Comparison of ENCODE assay signal across 33 mouse cellular contexts in the genomic region with DNA sequence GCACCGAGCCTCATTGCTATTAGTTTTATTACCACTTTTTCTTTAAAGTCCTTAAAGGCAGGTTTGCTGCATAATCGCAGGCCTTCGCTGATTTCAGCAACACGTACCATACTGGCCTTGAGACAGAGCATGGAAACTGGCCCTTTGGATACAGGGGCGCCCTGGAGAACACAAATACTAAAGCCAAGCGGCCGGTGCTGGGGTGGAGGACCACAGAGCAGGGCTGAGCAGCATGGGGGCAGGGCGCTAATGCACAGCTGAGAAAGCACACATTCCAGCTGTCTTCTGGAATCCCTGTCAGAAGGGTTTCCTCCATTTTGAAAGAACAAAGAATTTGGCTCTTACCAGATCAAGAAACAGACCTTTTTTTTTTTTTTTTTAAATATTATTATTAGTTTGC. TPM values are rescaled to one million over a fixed set of nuclear protein-coding genes. Genes with fewer than 3 reads are reported as not detected.
DNase-seq lines count a peak whose midpoint lies in the region; ATAC-seq and TF ChIP-seq lines count a peak whose summit lies in the region.
"Had no signal": no experiment of that assay in that cellular context is flagged by ENCODE, and none has a peak within 500 bp of the region (broad histone marks: within the 10 kb centered on the region; RNA-seq: fewer than 3 reads in every experiment).

No protein-coding gene starts in this region.

- no peak overlapping the region for H3K4me2 ChIP-seq in kidney, embryonic 15.5 days
- H3K4me2 ChIP-seq in kidney, embryonic 14.5 days (replicated peaks; ENCODE audit: low read depth, low read length) = no peak overlapping the region
- no peak overlapping the region for H3K4me2 ChIP-seq in lung, embryonic 16.5 days (ENCODE audit: low read depth, low read length)
- no peak overlapping the region for H3K4me2 ChIP-seq in neural tube, embryonic 15.5 days
- H3K4me2 ChIP-seq: embryonic facial prominence, embryonic 15.5 days; forebrain, embryonic 12.5 days; heart, embryonic 12.5 days had no signal

- ATAC-seq in kidney, embryonic 15.5 days (replicated peaks; ENCODE audit: low FRiP score) = 0 out of 2 replicates have a peak, but pooled peaks have one; percentile 31
- no peak for ATAC-seq in kidney, embryonic 14.5 days (ENCODE audit: low FRiP score, low TSS enrichment)
- ATAC-seq in lung, embryonic 16.5 days (ENCODE audit: low read depth) = peak; percentile 88
- ATAC-seq in neural tube, embryonic 15.5 days (ENCODE audit: low FRiP score) = no peak
- ATAC-seq: activated CD4-positive, CD25-positive, alpha-beta regulatory T cell, adult 4 months; forebrain, postnatal 0 days; intestine, postnatal 0 days; midbrain, embryonic 16.5 days had no signal

- H3K9me3 ChIP-seq in kidney, embryonic 15.5 days (replicated peaks) = no peaks in the 10 kb centered on the region
- no peaks in the 10 kb centered on the region for H3K9me3 ChIP-seq in kidney, embryonic 14.5 days (ENCODE audit: control insufficient read depth, low read length)
- no peaks in the 10 kb centered on the region for H3K9me3 ChIP-seq in lung, embryonic 16.5 days (ENCODE audit: control insufficient read depth, low read length)
- H3K9me3 ChIP-seq in neural tube, embryonic 15.5 days (replicated peaks) = no peaks in the 10 kb centered on the region
- H3K9me3 ChIP-seq: embryonic facial prominence, embryonic 15.5 days; forebrain, embryonic 12.5 days; heart, embryonic 12.5 days; stomach, embryonic 15.5 days had no signal

- DNase-seq in gastrocnemius, adult 2 months = no peak
- DNase-seq in gastrocnemius, postnatal 14 days = no peak
- DNase-seq in lung, adult 18-20 months = no peak
- peak; percentile 15 for DNase-seq in neural tube, embryonic 10.5 days (ENCODE audit: extremely low spot score, low spot score)
- DNase-seq: adrenal gland, adult 2 months; adrenal gland, postnatal 36 days; cerebellum, adult 18-20 months; cerebellum, postnatal 10 days; forebrain, postnatal 0 days; gastrocnemius, postnatal 25 days; heart, adult 18-20 months; heart, postnatal 10 days; kidney, postnatal 36 days; left cerebral cortex, postnatal 4 days; liver; right cerebral cortex, postnatal 25 days; thymus, adult 18-20 months; thymus, postnatal 25 days had no signal

- H3K27ac ChIP-seq in gastrocnemius, adult 2 months = peak overlapping the region; percentile 80
- no peak overlapping the region for H3K27ac ChIP-seq in kidney, embryonic 15.5 days
- no peak overlapping the region for H3K27ac ChIP-seq in kidney, embryonic 14.5 days (ENCODE audit: low read depth, low read length)
- no peak overlapping the region for H3K27ac ChIP-seq in lung, embryonic 16.5 days (ENCODE audit: low read length)
- no peak overlapping the region for H3K27ac ChIP-seq in neural tube, embryonic 15.5 days (replicated peaks)
- H3K27ac ChIP-seq: embryonic facial prominence, embryonic 15.5 days; forebrain, embryonic 12.5 days; liver, embryonic 14.5 days; macrophage; stomach, embryonic 15.5 days had no signal

- H3K4me3 ChIP-seq in gastrocnemius, adult 2 months = peak overlapping the region; percentile 23
- no peak overlapping the region for H3K4me3 ChIP-seq in kidney, embryonic 15.5 days (replicated peaks)
- H3K4me3 ChIP-seq in kidney, embryonic 14.5 days (ENCODE audit: low read length) = no peak overlapping the region
- no peak overlapping the region for H3K4me3 ChIP-seq in lung, embryonic 16.5 days (ENCODE audit: low read length)
- no peak overlapping the region for H3K4me3 ChIP-seq in neural tube, embryonic 15.5 days (replicated peaks)
- H3K4me3 ChIP-seq: embryonic facial prominence, embryonic 15.5 days; forebrain, embryonic 12.5 days; heart, embryonic 12.5 days; stomach, embryonic 15.5 days had no signal

- 80% methylated on average over 8 of the region's 8 CpGs for WGBS in kidney, embryonic 15.5 days
- WGBS in kidney, embryonic 14.5 days = 77% methylated on average over 8 of the region's 8 CpGs
- 51% methylated on average over 8 of the region's 8 CpGs for WGBS in lung, embryonic 16.5 days
- WGBS in neural tube, embryonic 15.5 days = 77% methylated on average over 8 of the region's 8 CpGs

- TF ChIP-seq CTCF in gastrocnemius, adult 2 months (IDR thresholded peaks at IDR 0.05) = no peak

- peaks cover 30% of the 10 kb centered on the region for H3K36me3 ChIP-seq in kidney, embryonic 15.5 days
- peaks cover 22% of the 10 kb centered on the region; the same call in 1 of the 2 replicates for H3K36me3 ChIP-seq in kidney, embryonic 14.5 days (ENCODE audit: control insufficient read depth, insufficient read depth, low read length)
- no peaks in the 10 kb centered on the region for H3K36me3 ChIP-seq in lung, embryonic 16.5 days (ENCODE audit: control insufficient read depth, insufficient read depth, low read length)
- H3K36me3 ChIP-seq in neural tube, embryonic 15.5 days = no peaks in the 10 kb centered on the region
- H3K36me3 ChIP-seq: stomach, embryonic 15.5 days had no signal

- no peaks in the 10 kb centered on the region for H3K27me3 ChIP-seq in kidney, embryonic 15.5 days
- H3K27me3 ChIP-seq in kidney, embryonic 14.5 days (ENCODE audit: control insufficient read depth, insufficient read depth, low read length) = no peaks in the 10 kb centered on the region
- H3K27me3 ChIP-seq in lung, embryonic 16.5 days (ENCODE audit: control insufficient read depth, insufficient read depth, low read depth, low read length) = no peaks in the 10 kb centered on the region
- no peaks in the 10 kb centered on the region for H3K27me3 ChIP-seq in neural tube, embryonic 15.5 days (replicated peaks)
- H3K27me3 ChIP-seq: CH12.LX; embryonic facial prominence, embryonic 15.5 days; forebrain, embryonic 12.5 days; heart, embryonic 12.5 days; stomach, embryonic 15.5 days had no signal

- peaks cover 31% of the 10 kb centered on the region for H3K4me1 ChIP-seq in kidney, embryonic 15.5 days
- peaks cover 8% of the 10 kb centered on the region; the same call in 1 of the 2 replicates for H3K4me1 ChIP-seq in kidney, embryonic 14.5 days (ENCODE audit: control insufficient read depth, insufficient read depth, low read length)
- H3K4me1 ChIP-seq in lung, embryonic 16.5 days (replicated peaks; ENCODE audit: control insufficient read depth, insufficient read depth, low read length) = peaks cover 41% of the 10 kb centered on the region
- H3K4me1 ChIP-seq in neural tube, embryonic 15.5 days = peaks cover 71% of the 10 kb centered on the region

- no peak overlapping the region for H3K9ac ChIP-seq in kidney, embryonic 15.5 days
- no peak overlapping the region for H3K9ac ChIP-seq in kidney, embryonic 14.5 days (ENCODE audit: low read depth, low read length)
- H3K9ac ChIP-seq in lung, embryonic 16.5 days (ENCODE audit: low read length) = no peak overlapping the region
- no peak overlapping the region for H3K9ac ChIP-seq in neural tube, embryonic 15.5 days (replicated peaks)
- H3K9ac ChIP-seq: embryonic facial prominence, embryonic 15.5 days; forebrain, embryonic 12.5 days; forebrain, postnatal 0 days; heart, embryonic 12.5 days; liver, embryonic 14.5 days; stomach, embryonic 15.5 days had no signal

- intact Hi-C loops in gastrocnemius, adult 2 months (cut with DNase I) = loop anchor here (10.0 kb wide), 1 partner anchor 1556 kb away; the partner anchor contains the start of gene Riok2
- intact Hi-C loops in gastrocnemius, postnatal 14 days (cut with DNase I; ENCODE audit: low total_unique reads) = no loop called here

RNA-seq across cellular contexts. Expression of gene Rgmb, which starts 12.5 kb away (rescaled TPM):
- total RNA-seq in gastrocnemius, adult 2 months (2021) = 10 to 100 TPM; 39.2 to 41.3 TPM
- 10 to 100 TPM; 41.5 to 45.0 TPM for total RNA-seq in gastrocnemius, postnatal 14 days (2021)
- polyA plus RNA-seq in kidney, embryonic 15.5 days (2015; fragmentation: Nextera tagmentation; extraction: Ambion mirVana) = 12.5 and 13.3 TPM in 2 replicates
- 12.3 and 16.4 TPM in 2 replicates for polyA plus RNA-seq in kidney, embryonic 14.5 days (2014; fragmentation: Nextera tagmentation; extraction: Ambion mirVana)
- polyA plus RNA-seq in lung, embryonic 16.5 days (2015; fragmentation: Nextera tagmentation; extraction: Ambion mirVana) = 10.5 and 12.4 TPM in 2 replicates
- polyA plus RNA-seq in neural tube, embryonic 15.5 days (2015; fragmentation: Nextera tagmentation; extraction: Ambion mirVana) = 43.3 and 53.7 TPM in 2 replicates
- total RNA-seq: common myeloid progenitor, adult 5-6 weeks had no signal

Comparison
In these comparisons a context has a peak if more than half of its experiments do, and no peak if none do; other contexts are left out.
1. ATAC-seq: peak in kidney, embryonic 15.5 days (single experiment) and lung, embryonic 16.5 days (single experiment); none in kidney, embryonic 14.5 days (single experiment) and neural tube, embryonic 15.5 days (single experiment).